Mouse (Mus musculus) lung, postnatal 0 days (tissue): ENCODE measurements around the gene Tyk2.

ENCODE experiments used
- CTCF ChIP-seq: IDR thresholded peaks from 2 replicates; pipeline ENCODE4 v1.5.1; 2016; ENCODE audit warnings: antibody characterized with exemption, mild to moderate bottlenecking
- EP300 ChIP-seq: IDR thresholded peaks from 2 replicates; pipeline ENCODE4 v1.6.1; 2016; ENCODE audit warnings: antibody characterized with exemption, mild to moderate bottlenecking, control low read depth

GRCm38 (mm10) chr9:21165041-21165951 is 34.3 kb upstream of the Tyk2 start, which contains the start of gene Pde4a:
- no peak for TF ChIP-seq EP300
- TF ChIP-seq CTCF: no peak
